Mouse (Mus musculus) heart, postnatal 25 days (tissue): ENCODE measurements at regions not wholly inside any gene's neighbourhood (a gene's known extent, or its start where the extent isn't known, plus 50 kb on each side); places are given as distances from the start of the nearest gene placed in this dataset.

Experiments used
- DNase-seq: peaks from one replicate; pipeline ENCODE4 v3.0.0; 2022; ENCODE audit warnings: low spot score
- intact Hi-C: fragments of 180-260 bp; cut with DNase I; formaldehyde crosslinking; loops from one replicate; pipeline ENCODE4 v1.15.1; 2025

GRCm38 (mm10) chr12:70738554-70738953 lies 86.8 kb upstream of the Frmd6 start:
- DNase-seq = no peak
- intact Hi-C loops = no loop called here

GRCm38 (mm10) chr12:70739316-70739715 lies 86.0 kb upstream of the Frmd6 start:
- no peak for DNase-seq
- intact Hi-C loops = no loop called here

GRCm38 (mm10) chr12:70739766-70740165 lies 85.5 kb upstream of the Frmd6 start:
- intact Hi-C loops = no loop called here
- no peak for DNase-seq

GRCm38 (mm10) chr12:70742836-70743235 lies 82.5 kb upstream of the Frmd6 start:
- DNase-seq = no peak
- intact Hi-C loops = no loop called here

- intact Hi-C loops = no loop called here
These were observed 79.6 kb upstream of the Frmd6 start for GRCm38 (mm10) chr12:70745681-70746080.

GRCm38 (mm10) chr12:70749651-70750050 lies 75.7 kb upstream of the Frmd6 start:
- no peak for DNase-seq
- intact Hi-C loops = no loop called here

More at GRCm38 (mm10) chr12:70745681-70746080, 79.6 kb upstream of the Frmd6 start:
- DNase-seq = no peak

GRCm38 (mm10) chr12:70750651-70751578 lies 74.4 kb upstream of the Frmd6 start:
- no peak for DNase-seq
- intact Hi-C loops = no loop called here

GRCm38 (mm10) chr12:70752266-70752910 lies 72.9 kb upstream of the Frmd6 start:
- no peak for DNase-seq
- intact Hi-C loops = no loop called here

- intact Hi-C loops = no loop called here
- DNase-seq = no peak
These were observed 72.4 kb upstream of the Frmd6 start for GRCm38 (mm10) chr12:70752911-70753290.

GRCm38 (mm10) chr12:70753458-70753857 lies 71.9 kb upstream of the Frmd6 start:
- intact Hi-C loops = no loop called here
- DNase-seq = no peak

- intact Hi-C loops = no loop called here
- no peak for DNase-seq
These were observed 67.2 kb upstream of the Frmd6 start for GRCm38 (mm10) chr12:70758080-70758479.

- intact Hi-C loops = no loop called here
- DNase-seq = no peak
These were observed 61.8 kb upstream of the Frmd6 start for GRCm38 (mm10) chr12:70763542-70763941.

GRCm38 (mm10) chr12:70766319-70766718 lies 59.0 kb upstream of the Frmd6 start:
- intact Hi-C loops = no loop called here
- no peak for DNase-seq

GRCm38 (mm10) chr12:70767959-70768358 lies 57.4 kb upstream of the Frmd6 start:
- intact Hi-C loops = no loop called here
- no peak for DNase-seq

GRCm38 (mm10) chr12:70768745-70769144 lies 56.6 kb upstream of the Frmd6 start:
- DNase-seq = no peak
- intact Hi-C loops = no loop called here

GRCm38 (mm10) chr12:70769538-70770176 lies 55.7 kb upstream of the Frmd6 start:
- intact Hi-C loops = loop anchor here (5.0 kb wide), 1 partner anchor 37 kb away; no protein-coding TSS in a partner anchor
- DNase-seq = no peak

- intact Hi-C loops = loop anchor here (5.0 kb wide), 1 partner anchor 42 kb away; no protein-coding TSS in a partner anchor
- DNase-seq = no peak
These were observed 51.3 kb upstream of the Frmd6 start for GRCm38 (mm10) chr12:70774006-70774405.

- no peak for DNase-seq
- intact Hi-C loops = loop anchor here (5.0 kb wide), 1 partner anchor 43 kb away; no protein-coding TSS in a partner anchor
These were observed 50.3 kb upstream of the Frmd6 start for GRCm38 (mm10) chr12:70774816-70775591.
